Mouse (Mus musculus) cerebellum, adult 11-12 months (tissue): Measurements from ENCODE around the gene Foxm1.

Experiments
- DNase-seq: peaks from one replicate; pipeline ENCODE4 v3.0.0; 2022

Foxm1 gene

DNA sequence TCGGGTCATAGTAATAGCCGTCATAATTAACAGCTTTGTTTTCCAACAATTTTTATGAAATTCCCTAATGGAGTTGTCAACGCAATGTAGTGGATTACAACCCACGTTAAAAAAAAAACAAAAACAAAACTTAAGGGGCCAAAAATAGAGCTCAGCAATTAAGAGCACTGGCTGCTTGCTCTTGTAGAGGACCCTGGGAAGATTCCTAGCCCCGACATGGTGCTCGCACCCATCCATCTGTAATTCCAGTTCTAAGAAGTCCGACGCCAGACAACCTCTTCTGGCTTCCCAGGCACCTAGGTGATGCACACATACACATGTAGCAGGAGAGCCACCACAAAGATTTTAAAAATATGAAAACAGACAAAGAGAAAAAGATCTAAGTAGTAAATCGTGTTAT is 62.3 kb downstream of the Foxm1 start:
- peak; percentile 54 for DNase-seq
